Mouse (Mus musculus) heart, postnatal 10 days (tissue): ENCODE results near the gene Gcnt1. TPM values are rescaled to one million over a fixed set of nuclear protein-coding genes. Genes with fewer than 3 reads are reported as not detected.

ENCODE experiments used
- DNase-seq, 2 experiments: peaks; one replicate each; pipeline ENCODE4 v3.0.0; 2021
- intact Hi-C: fragments of 180-260 bp; cut with DNase I; formaldehyde crosslinking; loops from one replicate; pipeline ENCODE4 v1.15.1; 2025
- total RNA-seq, 2 experiments: library from RNA; stranded (reverse); gene quantifications; 2 replicates each; pipeline ENCODE4 v1.2.3; 2021

Gcnt1 gene
- total RNA-seq, 2 experiments from 2014 or later: 11.4 to 13.6 TPM

DNA sequence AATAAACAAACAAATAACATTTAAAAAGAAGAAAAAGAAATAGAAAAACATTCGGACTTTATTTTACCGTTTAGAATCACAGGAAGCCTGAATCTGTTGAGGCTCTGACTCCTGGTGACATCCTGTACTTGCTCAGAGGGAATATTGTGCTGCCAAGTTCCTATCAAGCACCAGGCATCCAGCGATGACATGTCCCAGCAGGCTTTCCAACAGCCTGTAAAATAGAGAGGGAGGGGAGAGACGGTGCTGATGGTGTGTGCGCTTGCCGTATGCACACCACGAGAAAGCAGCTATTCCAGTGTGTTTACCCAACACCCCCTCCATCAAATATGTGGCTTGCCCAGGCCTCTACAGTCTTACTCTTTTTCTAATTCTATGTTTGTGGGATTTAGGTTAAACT is 39.6 kb downstream of the Gcnt1 start:
- intact Hi-C loops: loop anchor here (5.0 kb wide), 1 partner anchor 106 kb away; no protein-coding TSS in a partner anchor
- peak; percentile 72 to 78 for DNase-seq

DNA sequence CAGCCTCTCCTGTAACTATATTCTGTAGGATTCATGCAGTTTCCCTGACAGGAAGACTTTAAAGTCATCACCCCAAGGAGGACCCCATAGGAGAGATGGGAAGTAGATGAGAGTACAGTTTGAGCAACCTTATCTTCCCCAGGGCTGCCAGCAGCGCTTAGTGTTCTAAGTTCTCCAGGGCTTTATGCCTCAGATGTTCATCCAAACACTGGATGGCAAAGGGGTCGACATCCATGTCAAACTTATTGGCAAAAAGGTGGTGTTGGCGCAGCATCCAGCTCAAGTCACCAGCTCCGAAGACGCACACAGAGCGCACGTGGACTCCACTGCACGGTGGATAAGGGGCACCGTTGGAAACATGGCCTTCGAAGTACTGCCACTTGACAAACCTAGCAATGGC is 43.7 kb downstream of the Gcnt1 start:
- intact Hi-C loops: no loop called here
- no peak for DNase-seq

DNA sequence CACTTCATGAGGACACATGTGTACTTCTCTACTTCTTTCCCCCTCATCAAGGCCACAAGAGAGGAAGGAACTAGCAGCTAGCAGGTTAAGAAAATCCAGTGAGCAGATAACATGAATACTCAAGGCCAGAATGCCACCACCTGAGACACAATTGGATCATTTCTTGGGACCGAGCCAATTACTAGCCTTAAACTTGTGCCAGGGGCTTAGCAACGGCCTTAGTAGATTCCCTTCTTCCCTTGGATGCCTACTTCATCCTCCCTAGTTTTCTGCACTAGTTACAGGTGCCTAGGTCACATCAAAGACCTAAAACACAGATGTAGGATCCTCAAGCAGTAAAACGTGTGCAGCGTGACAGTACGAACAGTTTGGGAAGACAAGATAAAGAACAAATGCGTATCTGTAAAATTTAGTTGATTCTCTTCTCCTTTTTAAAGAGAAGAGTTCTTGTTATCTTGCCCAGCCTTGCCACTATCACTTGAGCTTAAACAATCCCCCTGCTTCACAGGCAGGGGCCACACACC is 44.7 kb downstream of the Gcnt1 start:
- intact Hi-C loops: no loop called here
- DNase-seq: no peak

DNA sequence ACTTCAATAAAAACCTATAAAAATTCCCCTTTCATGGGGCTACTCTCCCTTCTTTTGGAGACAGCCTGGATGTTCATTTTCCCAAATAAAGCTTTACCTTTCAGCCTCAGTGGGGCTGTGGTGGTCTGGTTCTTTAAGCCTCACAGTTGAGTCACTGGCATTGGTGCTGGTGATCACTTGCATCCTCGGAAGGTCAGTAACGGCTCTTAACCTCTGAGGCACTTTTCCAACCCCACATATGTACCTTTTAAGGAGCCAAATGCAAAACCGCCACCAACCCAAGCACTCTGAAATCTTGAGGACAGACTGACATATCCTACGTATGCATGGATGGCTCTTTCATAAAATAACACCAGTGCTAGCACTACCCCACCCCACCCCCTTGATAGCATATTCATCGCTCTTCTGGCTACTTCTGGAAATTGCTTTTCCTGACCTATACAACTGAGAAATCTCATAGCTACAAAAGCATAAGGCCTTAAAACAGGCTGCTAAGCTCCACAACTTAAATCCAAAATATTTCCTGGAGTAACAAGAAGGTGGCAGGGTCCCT is 48.9 kb downstream of the Gcnt1 start:
- intact Hi-C loops: no loop called here
- no peak for DNase-seq

DNA sequence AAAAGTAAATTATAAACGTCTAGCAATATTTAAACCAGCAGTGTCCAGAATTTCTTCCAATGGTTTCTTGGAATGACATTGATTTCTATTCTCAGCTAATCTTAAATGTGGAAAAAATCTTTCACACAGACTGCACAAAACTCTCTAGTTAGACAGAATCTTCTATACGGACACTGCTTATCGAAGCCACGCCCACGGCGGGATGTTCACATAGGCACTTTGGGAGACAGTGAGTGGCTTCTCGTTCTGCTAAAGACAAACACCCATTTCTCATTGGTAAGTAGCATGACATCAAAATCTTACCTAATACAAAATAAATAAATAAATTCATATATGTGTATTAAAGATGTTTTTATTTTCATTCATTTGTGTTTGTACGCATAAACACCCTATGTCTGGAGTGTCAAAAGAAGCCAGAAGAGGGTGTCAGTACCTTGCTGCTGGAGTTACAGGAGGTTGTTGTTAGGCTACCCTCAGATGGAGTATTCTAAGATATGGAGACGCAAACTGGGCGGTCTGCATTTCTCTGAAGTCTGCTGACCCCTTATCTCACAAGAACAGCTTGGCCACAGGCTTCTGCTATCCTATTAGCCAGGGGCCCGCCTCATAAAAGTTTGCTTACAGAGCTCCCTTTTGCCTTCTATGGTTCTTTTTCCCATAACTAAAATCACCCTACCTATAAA is 49.5 kb downstream of the Gcnt1 start:
- no peak for DNase-seq
- intact Hi-C loops: no loop called here

DNA sequence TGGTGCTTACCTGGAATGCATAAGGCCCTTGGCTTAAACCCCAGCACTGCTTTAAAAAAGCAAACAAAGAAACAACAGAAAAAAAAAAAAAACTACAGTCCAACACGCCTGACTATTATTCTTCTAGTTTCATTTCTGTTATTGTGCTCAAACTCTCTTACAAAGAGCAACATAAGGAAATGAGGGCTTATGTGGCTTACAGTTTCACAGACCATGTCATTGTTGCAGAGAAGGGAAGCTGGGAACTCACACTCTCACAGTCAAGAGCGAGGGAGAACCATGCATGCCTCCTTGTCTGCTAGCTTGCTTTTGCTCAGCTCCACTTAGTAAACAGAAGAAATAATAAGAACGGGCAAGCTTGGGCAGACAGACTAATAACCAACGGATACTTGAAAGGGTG is 52.9 kb downstream of the Gcnt1 start:
- intact Hi-C loops: no loop called here
- DNase-seq: no peak

DNA sequence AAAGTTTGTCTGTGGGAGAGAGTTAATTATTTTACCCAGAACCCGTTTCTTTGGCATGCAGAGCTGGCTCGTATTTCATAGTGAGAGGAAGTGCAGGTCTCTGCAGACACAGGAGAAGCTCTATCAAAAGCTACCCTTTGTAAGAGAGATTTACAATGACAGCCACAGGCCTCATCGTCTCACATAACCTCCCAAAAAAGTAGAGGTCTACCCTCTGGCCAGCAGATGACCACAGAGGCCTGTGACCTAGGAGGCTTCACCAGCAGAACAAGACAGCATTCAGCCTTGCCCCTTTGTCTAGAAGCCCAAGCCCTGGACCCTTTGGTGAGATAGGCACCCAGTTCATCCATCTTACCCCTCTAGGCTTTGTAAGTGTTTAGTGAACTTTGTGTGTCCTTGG is 53.9 kb downstream of the Gcnt1 start:
- DNase-seq: no peak
- intact Hi-C loops: no loop called here

DNA sequence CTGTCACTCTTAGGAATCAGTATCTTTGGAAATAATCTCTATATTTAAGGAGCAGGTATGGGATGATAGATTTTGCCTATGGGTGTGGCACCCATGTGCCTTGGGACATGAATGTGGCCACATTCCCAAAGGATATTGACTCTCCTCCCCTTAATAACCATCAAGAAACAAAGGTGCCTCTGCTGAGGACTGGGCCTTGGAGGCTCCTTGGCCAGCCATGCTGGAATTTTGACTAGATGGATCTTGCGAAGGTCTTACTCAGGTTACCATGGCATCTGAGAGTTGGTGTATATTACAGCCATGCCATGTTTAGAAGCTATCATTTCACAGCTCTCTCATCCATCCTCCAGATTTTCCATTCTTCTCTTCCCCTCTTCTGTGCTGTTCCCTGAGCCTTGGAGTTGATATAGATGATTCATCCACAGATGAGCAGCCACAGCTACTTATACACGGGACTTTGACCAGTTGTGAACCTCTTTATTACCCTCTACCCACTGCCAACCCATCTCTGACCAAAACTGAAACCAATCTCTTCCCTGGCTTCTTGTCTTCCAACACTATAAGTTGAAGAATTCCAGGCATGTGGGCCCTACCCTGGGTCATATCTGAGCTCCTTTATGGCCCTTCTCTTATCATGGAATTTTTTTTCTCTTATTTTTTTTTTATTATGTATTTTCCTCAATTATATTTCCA is 56.2 kb downstream of the Gcnt1 start:
- DNase-seq: no peak
- intact Hi-C loops: no loop called here

DNA sequence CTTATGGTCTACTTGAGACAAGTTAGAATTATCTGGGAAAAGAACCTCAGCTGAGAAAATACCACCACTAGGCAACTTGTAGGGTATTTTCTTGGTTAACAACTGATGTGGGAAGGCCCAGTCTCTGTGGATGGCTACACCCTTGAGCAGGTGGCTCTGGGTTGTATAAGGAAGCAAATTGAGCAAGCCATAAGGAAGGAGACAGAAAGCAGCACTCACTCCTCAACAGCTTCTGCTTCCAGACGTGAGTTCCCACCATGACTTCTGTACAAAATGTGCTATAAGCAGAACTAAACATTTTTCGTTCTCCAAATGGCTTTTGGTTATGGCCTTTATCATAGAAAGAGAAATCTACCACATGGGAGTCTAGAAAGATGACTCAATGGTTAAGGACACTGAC is 58.2 kb downstream of the Gcnt1 start:
- DNase-seq: no peak
- intact Hi-C loops: no loop called here

DNA sequence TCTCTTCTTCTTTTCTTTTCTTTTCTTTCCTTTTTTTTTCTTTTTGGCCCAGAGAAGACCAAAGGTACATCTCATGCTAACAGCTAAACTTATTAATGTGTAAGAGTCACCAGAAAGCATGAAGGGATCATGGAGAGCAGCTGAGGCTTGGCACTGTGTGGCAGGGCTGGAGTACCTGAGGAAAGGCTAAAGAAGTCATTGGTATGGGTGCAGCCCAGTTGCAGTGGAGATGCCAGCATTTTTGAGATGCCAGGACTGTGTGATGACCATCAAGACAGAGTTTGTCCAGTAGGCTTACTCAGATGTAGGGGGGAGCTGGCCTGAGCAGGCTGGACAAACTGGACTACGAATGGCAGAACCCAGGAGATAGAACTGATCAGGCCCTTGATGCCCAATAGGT is 58.9 kb downstream of the Gcnt1 start:
- DNase-seq: no peak
- intact Hi-C loops: no loop called here

DNA sequence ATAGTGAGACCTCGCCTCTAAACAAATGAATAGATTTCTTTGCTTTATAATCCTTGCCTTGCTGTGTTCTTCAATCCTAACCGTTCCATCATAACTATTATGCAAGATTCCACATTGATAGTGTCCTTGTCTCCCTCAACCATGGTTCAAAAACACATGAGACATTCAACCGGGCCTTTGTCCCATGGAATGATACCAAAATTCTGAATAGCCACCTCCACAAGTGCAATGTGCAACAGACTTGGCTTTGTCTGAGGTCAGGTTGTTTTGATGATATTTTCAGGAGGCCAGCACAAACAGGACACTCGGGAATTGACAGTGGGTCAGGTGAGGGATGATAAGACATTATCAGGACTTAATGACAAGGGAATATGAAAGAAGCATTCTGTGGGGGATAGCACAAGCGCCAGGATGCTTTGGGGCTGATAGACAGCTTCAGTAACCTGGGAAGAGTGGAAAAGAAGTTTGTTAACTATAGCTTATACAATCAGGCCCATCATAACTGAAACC is 59.9 kb downstream of the Gcnt1 start:
- intact Hi-C loops: no loop called here

DNA sequence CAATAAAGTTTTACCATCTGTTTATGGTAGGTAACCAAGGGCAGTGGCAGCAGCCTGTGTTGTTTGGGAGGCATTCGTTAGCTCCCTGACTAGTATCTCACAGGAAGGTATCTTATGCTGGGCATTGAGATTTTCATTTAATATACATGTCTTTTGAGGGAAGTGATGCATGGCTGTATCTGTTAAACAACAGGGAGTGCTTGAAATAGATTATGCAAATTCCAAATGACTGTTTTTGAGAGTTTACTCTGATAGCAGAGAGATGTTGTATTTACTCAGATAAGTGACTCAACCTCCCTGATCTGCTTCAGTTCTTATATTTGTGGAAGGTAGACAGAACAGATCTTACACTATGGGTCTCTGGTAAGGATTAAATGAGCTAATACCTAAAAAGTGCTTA is 61.1 kb downstream of the Gcnt1 start:
- DNase-seq: no peak
- intact Hi-C loops: no loop called here

More for the DNA sequence above, 59.9 kb downstream of the Gcnt1 start:
- no peak for DNase-seq

DNA sequence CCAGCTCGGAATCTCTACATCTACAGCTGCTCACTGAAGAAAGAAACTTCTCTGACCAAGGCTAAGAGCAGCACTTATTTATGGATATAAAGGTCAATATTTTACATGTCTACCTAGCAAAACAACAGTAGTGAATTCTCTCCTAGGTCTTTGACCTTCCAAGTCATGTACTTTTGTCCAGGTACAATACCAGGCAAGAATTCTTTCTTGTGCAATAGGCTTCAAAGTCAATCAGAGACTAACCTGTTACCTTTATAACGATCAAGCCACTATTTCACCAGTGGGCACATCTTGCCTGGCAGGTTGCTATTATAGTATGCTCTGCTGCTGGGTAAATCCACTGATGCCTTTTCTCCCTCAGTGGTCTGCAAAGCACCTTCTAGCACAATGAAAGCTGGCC is 61.6 kb downstream of the Gcnt1 start:
- intact Hi-C loops: no loop called here
- DNase-seq: no peak

DNA sequence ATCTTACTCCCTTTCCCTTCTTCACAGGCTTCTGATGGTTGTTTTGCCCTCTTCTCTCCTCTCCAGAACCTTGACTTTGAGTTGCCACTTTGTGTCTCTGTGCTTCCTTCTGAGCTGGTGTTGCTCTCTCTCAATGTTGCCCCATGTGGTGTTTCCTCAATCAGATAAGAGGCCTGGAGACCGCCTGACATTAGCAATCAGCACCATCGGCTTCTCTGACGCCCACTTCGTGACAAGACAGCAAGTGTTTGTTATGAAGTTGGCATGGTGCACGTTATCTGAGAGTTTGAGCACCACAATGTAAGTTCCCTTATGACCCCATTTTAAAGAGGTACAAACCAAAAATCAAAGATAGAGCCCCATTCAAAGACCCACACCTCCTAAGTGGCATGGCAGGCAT is 76.6 kb downstream of the Gcnt1 start:
- DNase-seq: no peak
- intact Hi-C loops: no loop called here

DNA sequence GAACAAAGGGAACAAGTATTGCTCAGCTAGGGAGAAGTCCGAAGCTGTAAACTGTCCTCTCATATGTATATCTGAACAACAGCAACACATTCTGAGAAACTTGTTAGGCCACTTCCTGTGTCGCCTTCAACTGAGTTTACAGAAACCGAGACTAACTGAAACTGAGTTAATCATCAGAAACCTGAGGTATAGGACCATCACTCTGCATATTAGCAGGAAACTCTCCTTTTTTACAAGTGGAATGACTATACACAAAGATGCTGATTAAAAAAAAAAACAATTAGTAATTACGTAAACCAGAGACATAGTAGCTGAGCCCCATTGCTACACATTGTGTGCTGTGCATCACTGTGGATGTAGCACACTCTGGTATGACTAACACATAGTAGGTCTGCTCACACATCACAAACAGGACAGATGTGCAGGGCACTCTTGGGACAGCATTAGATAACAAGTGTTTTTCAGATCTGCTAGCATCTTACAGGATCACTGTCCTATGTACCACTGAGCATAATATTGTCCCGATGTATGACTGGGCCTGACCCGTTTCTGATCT is 77.4 kb downstream of the Gcnt1 start:
- intact Hi-C loops: no loop called here
- no peak for DNase-seq

DNA sequence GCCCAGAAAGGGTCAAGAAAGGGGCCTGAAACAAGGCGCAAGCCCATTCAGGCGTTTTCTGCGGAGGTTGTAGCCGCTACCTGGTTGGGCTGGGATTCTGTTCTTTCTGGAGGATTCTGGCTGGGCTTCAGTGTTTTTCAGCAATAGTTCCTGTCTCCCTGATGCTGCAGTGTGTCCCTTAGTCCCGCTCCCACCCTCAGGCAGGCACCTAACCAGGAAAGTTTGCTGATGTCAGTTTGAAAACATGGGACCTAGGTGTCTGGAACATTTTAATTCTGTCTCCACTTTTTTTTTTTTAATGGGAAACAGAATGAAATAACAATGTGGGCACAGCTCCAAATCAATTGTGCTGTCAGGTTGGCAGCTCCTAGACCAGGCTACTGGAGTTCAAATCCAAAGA is 78.5 kb downstream of the Gcnt1 start:
- DNase-seq: peak in 1 of 2 experiments; percentile 21
- intact Hi-C loops: no loop called here

DNA sequence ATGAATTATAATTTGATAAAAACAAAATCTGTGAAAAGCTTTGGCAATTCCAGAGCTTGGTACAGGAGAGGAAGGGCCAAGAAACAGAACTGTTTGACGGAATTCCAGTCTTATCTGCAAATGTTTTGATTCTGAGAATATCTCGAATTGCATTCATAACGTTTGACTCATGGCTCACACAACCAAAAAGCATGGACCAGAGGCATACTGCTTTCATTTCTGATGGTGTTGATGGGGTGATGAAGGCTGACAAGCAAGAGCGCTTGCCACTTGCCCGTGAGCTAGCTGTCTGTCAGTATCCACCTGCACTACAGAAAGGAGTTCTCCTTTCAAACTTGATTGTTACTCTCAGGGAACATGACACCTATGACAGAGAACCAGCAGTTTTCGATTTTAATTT is 83.1 kb downstream of the Gcnt1 start:
- DNase-seq: peak in 1 of 2 experiments; percentile 6
- intact Hi-C loops: no loop called here

DNA sequence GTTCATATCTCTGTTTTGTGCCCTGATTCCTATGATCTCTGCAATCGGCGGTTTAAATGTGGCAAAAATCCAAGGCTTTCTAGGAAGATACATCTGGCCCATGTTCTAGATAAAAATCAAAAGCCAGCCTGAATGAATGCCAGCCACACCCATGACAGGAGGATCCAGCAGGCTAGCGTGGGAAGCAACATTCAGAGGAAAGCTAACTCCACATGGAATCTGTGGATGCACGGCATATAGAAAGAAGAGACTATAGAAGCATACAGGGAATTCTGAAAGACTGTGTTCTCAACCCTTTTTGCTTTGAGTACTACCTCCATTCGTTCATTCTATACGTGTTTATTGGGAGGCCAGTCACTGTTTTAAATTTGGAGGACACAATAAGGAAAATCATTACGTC is 86.6 kb downstream of the Gcnt1 start:
- intact Hi-C loops: no loop called here

DNA sequence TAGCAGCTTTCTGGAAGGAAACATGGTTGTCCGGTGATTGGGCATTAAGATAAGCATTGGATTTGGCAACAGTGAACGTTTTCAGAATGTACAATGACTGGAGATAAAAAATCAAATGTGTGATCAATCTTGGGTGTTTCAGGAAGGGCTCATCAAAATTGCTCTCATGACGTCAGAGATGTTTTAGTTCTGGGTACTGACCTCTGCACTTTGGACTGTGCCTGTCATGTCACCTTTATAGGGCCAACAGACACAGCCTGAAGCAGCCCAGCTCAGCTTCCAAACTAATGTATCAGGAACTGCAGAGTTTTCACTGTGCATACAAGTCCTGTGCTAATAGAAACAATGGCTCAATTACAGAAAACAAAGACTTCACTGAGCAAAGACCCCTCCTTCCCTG is 89.3 kb downstream of the Gcnt1 start:
- intact Hi-C loops: no loop called here

More for the DNA sequence above, 86.6 kb downstream of the Gcnt1 start:
- no peak for DNase-seq

DNA sequence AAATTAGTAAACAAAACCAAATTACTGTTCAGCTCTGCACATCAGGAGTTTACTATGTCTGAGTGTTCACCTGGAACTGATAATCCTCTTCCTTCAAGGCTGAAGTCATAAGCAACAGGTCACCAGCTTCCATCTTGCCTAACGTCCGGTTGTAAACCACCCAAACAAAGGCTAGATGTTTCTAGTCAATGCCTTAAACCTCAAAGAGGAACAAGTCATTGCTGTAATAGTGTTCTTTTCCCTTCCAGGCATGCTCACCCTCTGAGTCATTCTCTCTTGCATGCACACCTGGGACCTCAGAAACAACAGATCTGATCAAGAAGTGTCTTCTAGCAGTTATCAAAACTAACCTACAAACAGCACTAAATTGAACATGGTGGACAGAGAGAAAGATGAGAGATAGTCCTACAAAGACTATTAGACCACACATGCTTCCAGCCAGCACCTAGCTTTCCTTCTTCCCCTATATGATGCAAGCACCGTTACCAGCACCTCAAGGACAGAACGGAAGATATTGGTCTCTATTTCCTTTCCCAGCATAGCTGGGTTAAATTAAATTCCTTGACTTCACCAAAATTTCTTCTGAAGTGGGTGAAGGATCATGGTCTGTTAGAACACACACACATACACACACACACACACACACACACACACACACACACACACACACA is 94.1 kb downstream of the Gcnt1 start:
- intact Hi-C loops: no loop called here
- no peak for DNase-seq

More for the DNA sequence above, 89.3 kb downstream of the Gcnt1 start:
- DNase-seq: no peak
